Mouse (Mus musculus) heart, adult 2 months (tissue): ENCODE data around the gene Gm10134. TPM values are rescaled to one million over a fixed set of nuclear protein-coding genes. Genes with fewer than 3 reads are reported as not detected.
A peak's percentile ranks its signal among the peaks of the same experiment; 100 is the strongest.
"Not testable (repeated sequence)": the region's sequence is repeated elsewhere in the genome, so short reads cannot be mapped to it uniquely, and the experiment has no call there.

Experiments used
- DNase-seq, 2 experiments: peaks; one replicate each; pipeline ENCODE4 v3.0.0; 2021
- H3K27ac ChIP-seq: fragments of 200-600 bp; 2 replicates; pipeline ENCODE4 v1.8.1; 2022
- H3K27me3 ChIP-seq: fragments of 200-500 bp; 2 replicates; pipeline ENCODE4 v1.6.1; 2012; ENCODE audit warnings: mild to moderate bottlenecking, low read length, inconsistent platforms, mixed read lengths; ENCODE audit not compliant: control insufficient read depth, insufficient read depth
- H3K36me3 ChIP-seq: fragments of 200-500 bp; 2 replicates; pipeline ENCODE4 v1.6.1; 2012; ENCODE audit warnings: low read length, inconsistent platforms; ENCODE audit not compliant: control insufficient read depth, insufficient read depth
- H3K4me1 ChIP-seq: fragments of 200-500 bp; 2 replicates; pipeline ENCODE4 v1.6.1; 2011; ENCODE audit warnings: low read length; ENCODE audit not compliant: control insufficient read depth, insufficient read depth
- H3K4me3 ChIP-seq: fragments of 200-600 bp; 2 replicates; pipeline ENCODE4 v1.8.1; 2022
- H3K79me2 ChIP-seq: fragments of 200-500 bp; replicated peaks from 2 replicates; pipeline ENCODE4 v1.6.1; 2012; ENCODE audit warnings: mild to moderate bottlenecking, inconsistent platforms, low read length, moderate library complexity, mixed read lengths; ENCODE audit not compliant: control insufficient read depth, insufficient read depth
- H3K9ac ChIP-seq: fragments of 200-500 bp; 2 replicates; pipeline ENCODE4 v1.6.1; 2012; ENCODE audit warnings: low read depth, mild to moderate bottlenecking, control low read depth, inconsistent platforms, low read length, mixed read lengths
- CTCF ChIP-seq: fragments of 200-600 bp; IDR thresholded peaks from 2 replicates; pipeline ENCODE4 v1.8.1; 2022; ENCODE audit warnings: antibody characterized with exemption, mild to moderate bottlenecking, moderate library complexity
- EP300 ChIP-seq: fragments of 200-500 bp; IDR thresholded peaks from 2 replicates; pipeline ENCODE4 v1.6.1; 2011; ENCODE audit warnings: low read depth, low read length, control low read depth; ENCODE audit not compliant: insufficient read depth
- POLR2A ChIP-seq: fragments of 200-500 bp; IDR thresholded peaks from 2 replicates; pipeline ENCODE4 v1.6.1; 2011; ENCODE audit warnings: mild to moderate bottlenecking, low read depth, low read length, control low read depth; ENCODE audit not compliant: insufficient read depth
- WGBS: fragments of 180-500 bp; shearing (Covaris S2); methylation state at CpG from one replicate; pipeline ENCODE4 v1.1.7; 2018; 5-methylcytosine and 5-hydroxymethylcytosine counted together
- intact Hi-C: fragments of 180-260 bp; cut with DNase I; formaldehyde crosslinking; loops from one replicate; pipeline ENCODE4 v1.15.1; 2025
- polyA plus RNA-seq: library from polyadenylated mRNA; depleted of rRNA; stranded (reverse); fragments of >200 nt; gene quantifications from 2 replicates; pipeline ENCODE4 v1.2.3, GENCODE M21; 2012
- total RNA-seq, 2 experiments: library from RNA; stranded (reverse); gene quantifications; 2 replicates each; pipeline ENCODE4 v1.2.3; 2021

The Gm10134 gene
- total and polyA plus RNA-seq, 3 experiments = 0.47 to 1.7 (median 1.0) TPM

GRCm38 (mm10) chr2:28498431-28498830 lies 7.5 kb upstream of the Gm10134 start:
- Histone ChIP-seq H3K4me3 (no peak overlapping the region), H3K27me3 (no peaks in the 10 kb centered on the region; the same call in 1 of the 2 replicates), H3K79me2 (no peaks in the 10 kb centered on the region), H3K27ac (no peak overlapping the region), H3K36me3 (no peaks in the 10 kb centered on the region), H3K9ac (no peak overlapping the region), H3K4me1 (no peaks in the 10 kb centered on the region)
- TF ChIP-seq EP300 = no peak
- no peak for TF ChIP-seq CTCF
- no peak for TF ChIP-seq POLR2A
- DNase-seq = no peak
- intact Hi-C loops = no loop called here
- WGBS = 64% methylated on average over 4 of the region's 4 CpGs

GRCm38 (mm10) chr2:28502987-28503386 lies 2.9 kb upstream of the Gm10134 start:
- Histone ChIP-seq H3K27me3 (no peaks in the 10 kb centered on the region; the same call in 1 of the 2 replicates), H3K4me3 (no peak overlapping the region), H3K27ac (no peak overlapping the region), H3K9ac (no peak overlapping the region), H3K79me2 (no peaks in the 10 kb centered on the region), H3K4me1 (no peaks in the 10 kb centered on the region), H3K36me3 (no peaks in the 10 kb centered on the region)
- no peak for DNase-seq
- 74% methylated on average over 10 of the region's 10 CpGs for WGBS
- TF ChIP-seq POLR2A (no peak), EP300 (no peak), CTCF (no peak)
- intact Hi-C loops = no loop called here

- H3K4me1 ChIP-seq = no peaks in the 10 kb centered on the region
- no peak overlapping the region for H3K4me3 ChIP-seq
- DNase-seq = no peak
- H3K9ac ChIP-seq = no peak overlapping the region
- H3K27me3 ChIP-seq = no peaks in the 10 kb centered on the region; the same call in 1 of the 2 replicates
- intact Hi-C loops = no loop called here
- TF ChIP-seq CTCF = no peak
- TF ChIP-seq EP300 = no peak
- no peak for TF ChIP-seq POLR2A
- WGBS = 82% methylated on average over 13 of the region's 13 CpGs
- H3K27ac ChIP-seq = no peak overlapping the region
- H3K79me2 ChIP-seq = no peaks in the 10 kb centered on the region
- no peaks in the 10 kb centered on the region for H3K36me3 ChIP-seq
Measured at GRCm38 (mm10) chr2:28504676-28505075, 1.2 kb upstream of the Gm10134 start.

GRCm38 (mm10) chr2:28506291-28506690 lies 396 bp downstream of the Gm10134 start:
- 86% methylated on average over 6 of the region's 6 CpGs for WGBS
- TF ChIP-seq EP300 (no peak), CTCF (no peak), POLR2A (no peak)
- no peak for DNase-seq

GRCm38 (mm10) chr2:28511600-28511999 lies 5.7 kb downstream of the Gm10134 start:
- 55% methylated on average over 5 of the region's 5 CpGs for WGBS
- not testable (repeated sequence) for H3K27me3 ChIP-seq, H3K4me3 ChIP-seq, H3K9ac ChIP-seq, H3K36me3 ChIP-seq, H3K27ac ChIP-seq, H3K79me2 ChIP-seq, DNase-seq, H3K4me1 ChIP-seq
- intact Hi-C loops = loop anchor here (5.0 kb wide), 1 partner anchor 131 kb away; the partner anchor contains the start of gene Tsc1
- TF ChIP-seq CTCF = peak; percentile 56

More at GRCm38 (mm10) chr2:28506291-28506690, 396 bp downstream of the Gm10134 start:
- H3K9ac ChIP-seq = no peak overlapping the region
- no peaks in the 10 kb centered on the region for H3K4me1 ChIP-seq
- intact Hi-C loops = no loop called here
- no peak overlapping the region for H3K27ac ChIP-seq
- no peaks in the 10 kb centered on the region for H3K79me2 ChIP-seq
- no peaks in the 10 kb centered on the region; the same call in 1 of the 2 replicates for H3K27me3 ChIP-seq
- H3K4me3 ChIP-seq = no peak overlapping the region
- no peaks in the 10 kb centered on the region for H3K36me3 ChIP-seq

- intact Hi-C loops = loop anchor here (5.0 kb wide), 1 partner anchor 129 kb away; the partner anchor contains the start of gene Tsc1
- Histone ChIP-seq H3K27me3 (no peaks in the 10 kb centered on the region), H3K4me3 (peak within 1 kb of the TSS; percentile 58), H3K36me3 (no peaks in the 10 kb centered on the region), H3K9ac (peak within 1 kb of the TSS; percentile 56), H3K4me1 (peaks cover 11% of the 10 kb centered on the region), H3K79me2 (no peaks in the 10 kb centered on the region), H3K27ac (no peak within 1 kb of the TSS)
- DNase-seq = peak; percentile 61 to 72
- TF ChIP-seq CTCF (peak; percentile 31; the same call in 1 of the 2 replicates), POLR2A (no peak), EP300 (no peak)
- WGBS = 1% methylated on average over 63 of the region's 71 CpGs
Measured at GRCm38 (mm10) chr2:28512798-28513401, 7.0 kb downstream of the Gm10134 start, which contains the start of gene Ralgds. Ralgds (plus strand) TSS chr2:28513125.
